Mouse (Mus musculus): ENCODE measurements at regions not wholly inside any gene's neighbourhood (a gene's known extent, or its start where the extent isn't known, plus 50 kb on each side); places are given as distances from the start of the nearest gene placed in this dataset.

DNA sequence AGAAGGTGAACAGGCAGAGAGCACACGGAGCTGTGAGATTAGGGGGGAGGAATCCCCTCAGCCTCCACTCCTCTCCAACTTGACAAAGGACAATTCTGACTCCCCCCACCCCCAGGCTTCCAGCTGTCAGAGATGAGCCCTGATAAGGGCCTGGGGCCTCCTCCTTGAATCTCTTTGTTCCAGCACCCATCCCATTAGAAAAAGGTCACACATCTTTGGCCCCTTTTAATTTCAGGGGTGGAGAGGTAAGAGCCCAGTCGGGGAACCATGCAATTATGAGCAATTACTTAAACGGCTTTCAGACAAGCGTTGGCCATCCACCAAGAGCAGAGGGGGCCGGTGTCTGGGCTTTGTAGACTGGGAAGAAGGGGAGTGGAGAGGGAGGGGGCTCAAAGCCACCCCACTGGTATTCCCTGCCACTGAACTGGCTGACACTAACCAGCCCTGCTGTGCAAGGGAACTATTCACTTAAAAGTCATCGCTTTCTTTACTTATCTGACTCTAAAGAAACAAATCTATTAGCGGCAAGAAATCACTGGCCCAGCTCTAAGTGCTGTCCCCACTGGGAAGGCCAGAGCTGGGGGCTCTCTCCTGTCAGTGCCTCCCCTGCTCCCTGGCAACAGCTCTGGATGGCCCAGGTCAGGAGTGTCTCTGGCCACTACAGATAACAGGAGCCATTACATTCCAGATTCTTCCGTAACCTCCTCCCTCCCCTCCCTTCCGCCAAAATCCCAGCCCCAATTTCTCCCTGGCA, 98.4 kb upstream of the Cdkn3 start:
- Histone ChIP-seq H3K4me3 (no peak overlapping the region), H3K79me2 (ENCODE audit: control insufficient read depth, insufficient read depth) (no peaks in the 10 kb centered on the region), H3ac (ENCODE audit: control insufficient read depth, insufficient read length) (no peak overlapping the region), H3K36me3 (ENCODE audit: control insufficient read depth, insufficient read depth) (no peaks in the 10 kb centered on the region), H3K27me3 (ENCODE audit: control insufficient read depth, insufficient read depth, insufficient read length) (no peaks in the 10 kb centered on the region), H3K4me2 (ENCODE audit: low read depth) (no peak overlapping the region)
- TF ChIP-seq POLR2A (IDR thresholded peaks at IDR 0.05; ENCODE audit: insufficient read length, low read depth) (no peak), MYOG (IDR thresholded peaks at IDR 0.05; ENCODE audit: control insufficient read depth in 1 of 3, insufficient read depth in 1 of 3, insufficient read length in 2 of 3, low read depth in 2 of 3) (no peak), POLR2AphosphoS2 (IDR thresholded peaks at IDR 0.05; ENCODE audit: insufficient read length, low read depth) (no peak), REST (IDR thresholded peaks at IDR 0.05; ENCODE audit: insufficient read depth, insufficient read length) (no peak), MYOD1 (IDR thresholded peaks at IDR 0.05; ENCODE audit: control insufficient read depth in 1 of 3, insufficient read length in 2 of 3, low read depth in 2 of 3) (no peak), E2F4 (IDR thresholded peaks at IDR 0.05; ENCODE audit: insufficient read depth) (no peak), SRF (IDR thresholded peaks at IDR 0.05; ENCODE audit: control insufficient read depth, insufficient read length, low read depth) (no peak), MAX (IDR thresholded peaks at IDR 0.05; ENCODE audit: low read depth) (no peak), CEBPB (IDR thresholded peaks at IDR 0.05; ENCODE audit: insufficient read depth, poor library complexity, severe bottlenecking) (no peak), TCF12 (IDR thresholded peaks at IDR 0.05; ENCODE audit: insufficient read depth, poor library complexity, severe bottlenecking) (no peak), TCF3 (IDR thresholded peaks at IDR 0.05; ENCODE audit: insufficient read length, low read depth) (no peak), USF1 (IDR thresholded peaks at IDR 0.05; ENCODE audit: low read depth) (no peak)

- Histone ChIP-seq H3ac (ENCODE audit: control insufficient read depth, insufficient read length) (no peak overlapping the region), H3K79me2 (ENCODE audit: control insufficient read depth, insufficient read depth) (no peaks in the 10 kb centered on the region), H3K27me3 (ENCODE audit: control insufficient read depth, insufficient read depth, insufficient read length) (no peaks in the 10 kb centered on the region), H3K36me3 (ENCODE audit: control insufficient read depth, insufficient read depth) (no peaks in the 10 kb centered on the region), H3K4me2 (ENCODE audit: low read depth) (no peak overlapping the region), H3K4me3 (no peak overlapping the region)
- TF ChIP-seq SRF (IDR thresholded peaks at IDR 0.05; ENCODE audit: control insufficient read depth, insufficient read length, low read depth) (no peak), CEBPB (IDR thresholded peaks at IDR 0.05; ENCODE audit: insufficient read depth, poor library complexity, severe bottlenecking) (no peak), POLR2AphosphoS2 (IDR thresholded peaks at IDR 0.05; ENCODE audit: insufficient read length, low read depth) (no peak), MYOD1 (IDR thresholded peaks at IDR 0.05; ENCODE audit: control insufficient read depth in 1 of 3, insufficient read length in 2 of 3, low read depth in 2 of 3) (no peak), TCF3 (IDR thresholded peaks at IDR 0.05; ENCODE audit: insufficient read length, low read depth) (no peak), REST (IDR thresholded peaks at IDR 0.05; ENCODE audit: insufficient read depth, insufficient read length) (no peak)
These were observed 99.1 kb upstream of the Cdkn3 start for GRCm38 (mm10) chr14:46661118-46661791.

GRCm38 (mm10) chr14:46659365-46659764, 101.0 kb upstream of the Cdkn3 start:
- Histone ChIP-seq H3K4me2 (ENCODE audit: low read depth) (no peak overlapping the region), H3K27me3 (ENCODE audit: control insufficient read depth, insufficient read depth, insufficient read length) (no peaks in the 10 kb centered on the region), H3K4me3 (no peak overlapping the region), H3K36me3 (ENCODE audit: control insufficient read depth, insufficient read depth) (no peaks in the 10 kb centered on the region), H3ac (ENCODE audit: control insufficient read depth, insufficient read length) (no peak overlapping the region), H3K79me2 (ENCODE audit: control insufficient read depth, insufficient read depth) (no peaks in the 10 kb centered on the region)
- no peak for TF ChIP-seq REST (IDR thresholded peaks at IDR 0.05; ENCODE audit: insufficient read depth, insufficient read length)
- no peak for TF ChIP-seq E2F4 (IDR thresholded peaks at IDR 0.05; ENCODE audit: insufficient read depth)
- TF ChIP-seq MAX (IDR thresholded peaks at IDR 0.05; ENCODE audit: low read depth) = no peak
- TF ChIP-seq TCF3 (IDR thresholded peaks at IDR 0.05; ENCODE audit: insufficient read length, low read depth) = no peak
- no peak for TF ChIP-seq MYOD1 (IDR thresholded peaks at IDR 0.05; ENCODE audit: control insufficient read depth in 1 of 3, insufficient read length in 2 of 3, low read depth in 2 of 3)
- no peak for TF ChIP-seq SRF (IDR thresholded peaks at IDR 0.05; ENCODE audit: control insufficient read depth, insufficient read length, low read depth)

- no peaks in the 10 kb centered on the region for H3K36me3 ChIP-seq (ENCODE audit: control insufficient read depth, insufficient read depth)
These were observed 104.1 kb upstream of the Cdkn3 start for GRCm38 (mm10) chr14:46656249-46656648.

More at GRCm38 (mm10) chr14:46656249-46656648, 104.1 kb upstream of the Cdkn3 start:
- no peak overlapping the region for H3ac ChIP-seq (ENCODE audit: control insufficient read depth, insufficient read length)
- H3K79me2 ChIP-seq (ENCODE audit: control insufficient read depth, insufficient read depth) = no peaks in the 10 kb centered on the region
- H3K27me3 ChIP-seq (ENCODE audit: control insufficient read depth, insufficient read depth, insufficient read length) = no peaks in the 10 kb centered on the region
- no peak for TF ChIP-seq MYOD1 (IDR thresholded peaks at IDR 0.05; ENCODE audit: control insufficient read depth in 1 of 3, insufficient read length in 2 of 3, low read depth in 2 of 3)
- TF ChIP-seq CEBPB (IDR thresholded peaks at IDR 0.05; ENCODE audit: insufficient read depth, poor library complexity, severe bottlenecking) = no peak
- TF ChIP-seq MAX (IDR thresholded peaks at IDR 0.05; ENCODE audit: low read depth) = no peak
- no peak for TF ChIP-seq SRF (IDR thresholded peaks at IDR 0.05; ENCODE audit: control insufficient read depth, insufficient read length, low read depth)
- no peak for TF ChIP-seq POLR2AphosphoS2 (IDR thresholded peaks at IDR 0.05; ENCODE audit: insufficient read length, low read depth)
- TF ChIP-seq TCF3 (IDR thresholded peaks at IDR 0.05; ENCODE audit: insufficient read length, low read depth) = no peak
- no peak for TF ChIP-seq REST (IDR thresholded peaks at IDR 0.05; ENCODE audit: insufficient read depth, insufficient read length)
- TF ChIP-seq E2F4 (IDR thresholded peaks at IDR 0.05; ENCODE audit: insufficient read depth) = no peak
- TF ChIP-seq POLR2A (IDR thresholded peaks at IDR 0.05; ENCODE audit: insufficient read length, low read depth) = no peak
- TF ChIP-seq MYOG (IDR thresholded peaks at IDR 0.05; ENCODE audit: control insufficient read depth in 1 of 3, insufficient read depth in 1 of 3, insufficient read length in 2 of 3, low read depth in 2 of 3) = no peak
- no peak for TF ChIP-seq USF1 (IDR thresholded peaks at IDR 0.05; ENCODE audit: low read depth)
- no peak for TF ChIP-seq TCF12 (IDR thresholded peaks at IDR 0.05; ENCODE audit: insufficient read depth, poor library complexity, severe bottlenecking)
- H3K4me2 ChIP-seq (ENCODE audit: low read depth) = no peak overlapping the region
- no peak overlapping the region for H3K4me3 ChIP-seq

Measured in myocyte (in vitro differentiated cells).